Mouse (Mus musculus): ENCODE results near the gene Wdr3. TPM values are rescaled to one million over a fixed set of nuclear protein-coding genes. Genes with fewer than 3 reads are reported as not detected.
A peak's percentile ranks its signal among the peaks of the same experiment; 100 is the strongest.

Wdr3 gene
- 10 to 100 TPM; 20.7 to 24.7 TPM for total RNA-seq (2021)

DNA sequence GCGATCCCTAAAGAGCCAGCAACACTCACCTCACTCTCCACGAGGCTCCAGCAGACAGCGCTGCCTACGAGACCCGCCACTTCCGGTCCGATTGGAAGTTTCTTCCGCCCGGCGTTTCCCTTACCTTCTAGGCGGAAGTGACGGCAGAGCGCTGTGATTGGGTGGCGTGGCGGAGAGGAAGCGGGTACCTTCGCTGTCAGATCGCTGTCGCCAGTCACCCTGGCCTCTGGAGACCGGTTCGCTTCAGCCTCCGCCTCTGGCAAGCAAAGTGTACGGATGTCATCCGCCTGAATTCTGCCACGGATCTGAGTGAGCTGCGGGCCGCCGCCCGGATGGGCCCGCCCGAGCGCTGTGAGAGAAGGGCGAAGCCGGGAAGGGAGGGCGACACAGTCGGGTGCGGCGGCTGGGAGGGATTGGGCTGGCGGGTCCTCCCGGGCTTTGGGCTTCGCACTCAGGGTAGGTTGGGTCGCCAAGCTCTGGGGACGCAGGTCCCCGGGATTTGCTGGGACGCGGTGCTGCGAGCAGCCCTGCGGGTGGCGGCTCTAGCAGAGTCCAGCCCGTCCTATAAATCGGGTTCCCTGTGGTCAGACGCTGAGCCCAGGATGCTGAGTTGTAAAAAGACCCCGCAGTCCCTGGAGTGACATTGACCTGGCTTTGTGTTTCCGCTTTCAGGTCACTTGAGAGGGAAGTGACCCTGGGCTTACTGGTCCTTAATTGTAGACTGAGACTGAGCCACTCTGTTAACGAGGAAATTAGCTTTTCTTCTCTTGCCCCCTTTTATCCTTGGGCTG is at the start of gene Wdr3, which contains the start of gene Gdap2:
Gene Wdr3, minus strand, starts transcription at position 93 of the 791 bp plus-strand sequence.
Gene Gdap2, plus strand, starts transcription at position 67 of the 791 bp plus-strand sequence.
- peak; percentile 93 to 94 for DNase-seq

DNA sequence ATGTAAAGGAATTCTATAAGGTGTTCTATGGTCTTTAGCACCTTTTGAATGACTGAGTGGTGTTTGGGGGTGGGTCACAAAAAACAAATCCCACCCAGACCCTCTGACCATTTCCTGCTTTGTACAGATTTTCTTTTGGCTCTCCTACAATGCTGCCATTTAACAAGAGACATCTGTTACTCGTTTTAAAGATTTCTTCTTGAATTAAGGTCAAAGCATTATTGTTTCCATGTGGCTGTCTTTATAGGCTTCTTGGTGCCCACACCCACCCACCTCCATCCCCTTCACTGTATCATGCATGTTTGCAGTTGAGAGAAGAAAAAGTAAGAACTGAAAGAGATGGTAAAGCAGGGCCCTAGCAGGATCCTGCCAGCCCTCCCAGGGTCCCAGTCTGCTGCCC is 44.8 kb upstream of the Wdr3 start:
- no peak for DNase-seq

DNA sequence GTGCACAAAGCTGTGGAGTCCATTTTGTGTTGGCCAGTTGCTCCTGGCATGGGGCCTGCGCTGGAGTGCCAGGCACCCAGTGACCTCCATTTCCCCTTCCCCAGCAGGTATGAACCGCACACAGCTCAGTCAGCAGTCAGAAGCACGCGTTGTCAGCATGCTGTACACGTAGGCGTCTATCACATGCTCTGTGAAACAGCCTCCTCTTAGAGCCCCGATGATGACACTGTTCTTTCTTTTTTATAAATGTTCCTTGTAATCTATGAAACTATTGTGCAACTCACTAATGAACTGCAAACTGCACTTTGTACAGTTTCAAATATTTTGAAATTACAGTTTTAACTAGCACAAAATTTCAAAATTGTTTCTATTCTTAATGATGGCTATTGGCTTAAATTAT is 39.3 kb upstream of the Wdr3 start:
- DNase-seq, result peak; percentile 25 to 28

DNA sequence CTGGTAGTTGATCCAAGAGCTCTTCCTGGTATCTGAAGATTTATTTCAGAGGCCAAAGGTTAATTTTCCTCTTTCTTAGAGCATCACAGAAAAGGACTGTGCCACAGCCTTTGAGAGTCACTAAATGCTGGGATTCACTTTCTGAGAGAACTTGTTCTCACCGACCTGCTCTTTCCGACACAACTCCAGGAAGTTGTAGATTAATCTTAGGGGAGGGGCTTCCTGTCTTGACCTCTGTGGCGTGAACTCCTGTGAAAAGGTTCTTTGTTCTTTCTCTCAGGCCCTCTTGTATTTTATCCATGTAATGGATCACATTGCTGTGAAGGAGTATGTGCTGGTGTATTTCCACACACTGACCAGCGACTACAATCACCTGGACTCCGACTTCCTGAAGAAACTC is 32.0 kb upstream of the Wdr3 start:
- DNase-seq, result no peak

DNA sequence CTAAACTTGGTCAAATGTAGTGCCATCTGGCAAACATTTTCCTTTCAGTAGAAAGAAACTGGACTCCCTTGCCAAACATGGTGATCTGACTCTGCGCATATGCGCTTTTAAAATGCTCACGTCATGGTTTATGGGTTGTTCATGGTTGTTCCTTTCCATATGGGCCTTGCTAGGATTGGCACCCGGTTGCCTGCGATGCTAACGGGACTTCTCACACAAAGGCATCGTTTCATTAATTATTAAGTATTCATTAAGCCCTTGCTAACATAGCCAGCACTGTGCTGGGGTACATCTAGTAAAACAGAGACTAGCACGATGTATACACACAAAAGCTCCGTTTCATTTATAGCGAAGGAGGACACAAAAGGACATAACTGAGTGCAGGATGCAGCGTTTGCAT is 27.7 kb upstream of the Wdr3 start:
- DNase-seq, result no peak

DNA sequence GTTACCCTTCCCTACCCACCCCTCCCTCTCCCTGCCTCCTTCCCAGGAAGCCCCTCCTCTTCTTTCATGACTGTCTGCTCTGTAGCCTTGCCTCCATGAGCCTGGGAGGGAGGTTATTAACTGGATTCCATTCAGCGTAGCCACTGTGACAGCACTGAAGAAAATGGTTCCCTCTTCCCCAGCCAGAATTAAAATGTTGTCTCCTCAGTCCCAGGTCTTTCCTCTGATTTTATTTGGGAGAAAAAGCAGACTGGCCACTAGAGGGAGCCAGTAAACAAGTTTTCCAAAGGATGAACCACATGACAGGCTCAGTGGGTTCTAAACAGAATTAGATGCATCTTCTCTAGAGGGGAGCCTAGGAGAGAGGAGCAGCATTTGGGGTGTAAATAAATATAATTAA is 27.2 kb upstream of the Wdr3 start:
- peak; percentile 27 to 53 for DNase-seq

DNA sequence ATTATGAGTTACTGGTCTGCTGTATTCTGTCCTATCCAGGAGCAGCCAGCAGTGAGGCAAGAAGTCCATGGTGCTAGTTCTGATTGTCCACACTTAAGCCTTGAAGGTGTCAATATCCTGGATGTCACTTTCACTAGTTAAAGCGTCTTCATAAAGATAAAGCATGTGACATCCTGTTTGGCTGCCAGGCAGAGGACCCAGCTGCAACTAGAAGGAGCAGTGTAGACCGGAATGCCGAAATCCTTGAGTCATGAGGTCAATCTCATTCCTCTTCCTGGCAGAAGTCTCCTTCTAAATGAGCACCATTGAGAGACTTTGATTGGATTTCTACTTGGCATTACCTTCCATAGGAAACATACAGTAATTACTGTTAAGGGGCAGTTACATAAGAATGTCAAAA is 18.3 kb upstream of the Wdr3 start:
- no peak for DNase-seq

DNA sequence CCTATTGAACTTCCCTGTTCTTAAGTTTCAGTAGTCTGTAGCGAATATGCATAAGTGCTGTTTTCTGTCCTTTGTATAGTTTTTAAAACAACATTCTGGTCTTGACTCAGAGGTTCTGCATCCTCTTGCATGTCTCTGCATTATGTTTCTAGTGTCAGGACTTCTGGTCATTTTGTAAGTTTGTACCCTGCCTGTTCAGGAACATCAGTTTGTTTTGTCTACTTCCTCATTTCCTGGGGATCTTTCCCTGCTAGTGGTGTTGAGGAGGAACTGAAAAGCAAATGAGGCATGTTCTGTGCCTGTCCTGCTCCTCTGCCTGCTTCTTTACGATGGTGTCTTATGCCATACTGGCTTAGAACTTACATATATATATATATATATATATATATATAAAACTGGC is 13.8 kb upstream of the Wdr3 start:
- DNase-seq, result no peak

DNA sequence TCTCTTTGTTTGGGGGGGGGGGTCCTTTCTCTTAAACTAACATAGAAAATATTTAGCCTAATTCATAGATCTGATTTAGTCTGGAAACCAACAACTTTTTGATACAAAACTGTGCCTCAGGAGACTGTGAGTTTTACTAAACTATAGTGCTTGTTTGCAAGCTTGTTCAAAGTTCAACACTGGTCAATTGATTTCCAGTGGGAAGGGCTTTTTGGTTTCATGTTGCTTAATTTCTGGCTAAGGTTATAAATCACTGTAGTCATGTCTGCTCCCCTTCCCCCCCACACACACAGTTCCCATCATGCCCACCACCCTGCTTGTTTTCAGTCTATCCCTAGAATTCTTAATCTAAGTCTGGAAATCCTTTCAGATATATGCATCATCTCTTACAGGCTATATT is 2.8 kb upstream of the Wdr3 start:
- DNase-seq, result no peak

DNA sequence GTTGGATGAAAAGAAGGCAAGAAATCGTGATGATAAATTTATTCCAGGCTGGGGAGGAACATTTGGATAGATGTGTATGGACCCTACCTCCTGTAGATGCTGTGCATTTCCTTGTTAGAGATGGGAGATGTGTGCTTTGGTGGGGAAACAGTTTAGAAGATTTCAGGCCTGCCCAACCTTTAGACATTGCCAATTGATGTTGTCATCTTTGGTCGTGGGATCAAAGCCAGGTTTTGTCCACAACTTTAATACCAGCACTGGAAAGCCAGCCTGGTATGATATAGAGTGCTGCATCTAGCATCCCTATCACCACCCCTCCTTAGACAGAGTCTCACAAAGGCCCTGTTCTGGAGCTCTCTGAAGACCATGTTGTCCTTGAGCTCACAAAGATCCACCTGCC is 1.3 kb upstream of the Wdr3 start:
- no peak for DNase-seq

DNA sequence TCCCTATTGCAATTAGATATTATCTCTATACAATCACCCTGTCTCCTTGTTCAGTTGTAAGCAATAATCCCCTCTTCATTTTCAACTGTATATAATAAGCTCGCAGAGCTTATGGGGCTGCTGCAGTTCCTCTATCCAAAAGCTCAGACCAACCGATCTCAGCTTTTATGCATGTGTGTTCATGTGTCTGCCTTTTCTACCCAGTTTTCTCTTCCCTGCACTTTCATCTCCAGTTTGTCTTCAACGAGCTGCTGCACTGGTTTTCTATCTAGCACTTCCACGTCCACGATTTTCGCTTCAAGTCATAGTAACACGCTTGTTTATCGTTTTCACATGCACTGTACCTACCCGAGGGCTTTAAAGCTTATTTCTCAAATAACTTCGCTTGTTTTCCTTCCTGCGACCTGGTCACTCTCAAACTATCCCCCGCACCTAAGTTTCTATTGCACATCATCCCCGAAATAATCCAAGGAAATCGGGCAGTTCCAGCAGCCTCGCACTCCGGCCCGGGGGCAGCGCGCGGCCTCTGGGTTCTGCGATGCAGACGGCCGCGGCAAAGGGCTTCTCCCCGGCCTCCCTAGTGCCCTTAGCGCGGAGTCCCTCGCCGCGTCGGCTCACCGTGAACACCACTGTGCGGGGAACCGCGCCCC is 417 bp downstream of the Wdr3 start:
- no peak for DNase-seq

DNA sequence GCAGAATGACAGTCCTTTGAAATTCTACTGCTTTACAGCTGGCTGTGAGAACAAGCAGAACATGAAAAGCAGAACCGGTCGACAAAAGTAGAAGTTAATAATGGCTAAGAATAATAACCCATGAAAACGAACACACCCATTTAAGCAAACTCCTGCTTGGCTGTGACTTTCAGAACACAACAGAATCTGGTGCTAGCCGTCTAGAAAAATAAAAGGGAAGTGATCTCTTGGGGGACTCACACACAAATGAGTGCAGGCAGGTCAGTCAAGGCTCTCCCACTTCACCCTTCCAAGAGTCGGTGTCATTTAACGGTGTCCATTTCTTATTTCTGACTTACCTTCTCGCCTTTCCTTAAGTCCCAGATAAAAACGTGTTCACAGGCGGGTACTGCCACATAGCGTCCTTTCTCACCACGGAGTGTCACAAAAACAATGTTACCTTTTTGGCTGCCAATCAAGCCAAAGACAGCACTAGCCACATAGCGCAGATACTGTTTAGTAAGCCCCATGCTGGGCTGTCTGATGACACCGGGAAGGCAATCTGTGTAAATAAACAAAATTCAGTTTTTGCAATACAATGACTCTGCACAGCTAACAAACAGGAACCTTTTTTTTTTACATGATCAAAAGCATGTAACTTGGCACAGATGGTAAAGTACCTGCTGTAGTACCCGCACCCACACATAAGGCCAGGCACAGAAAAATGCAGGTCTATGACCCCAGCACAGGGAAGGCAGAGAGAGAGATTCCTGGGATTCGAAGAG is 1.3 kb downstream of the Wdr3 start:
- no peak for DNase-seq

DNA sequence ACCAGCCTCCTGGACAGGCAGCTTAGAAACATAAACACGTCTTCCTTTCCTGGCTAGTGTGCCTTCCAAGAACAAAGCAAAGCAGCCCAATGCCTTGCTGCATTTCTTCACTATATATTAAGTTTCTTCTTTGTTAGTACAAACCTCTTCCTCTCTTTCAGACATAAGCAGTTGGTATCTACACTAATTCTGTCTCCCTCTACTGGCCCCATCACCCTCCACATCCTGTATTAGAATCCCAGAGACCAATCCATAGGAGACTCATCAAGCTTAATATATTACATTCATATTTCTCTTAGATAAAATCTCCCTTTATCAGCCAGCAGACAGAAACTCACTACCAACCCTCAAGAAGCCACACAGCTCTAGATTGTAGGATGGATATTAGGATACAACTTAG is 39.8 kb downstream of the Wdr3 start:
- no peak for DNase-seq

DNA sequence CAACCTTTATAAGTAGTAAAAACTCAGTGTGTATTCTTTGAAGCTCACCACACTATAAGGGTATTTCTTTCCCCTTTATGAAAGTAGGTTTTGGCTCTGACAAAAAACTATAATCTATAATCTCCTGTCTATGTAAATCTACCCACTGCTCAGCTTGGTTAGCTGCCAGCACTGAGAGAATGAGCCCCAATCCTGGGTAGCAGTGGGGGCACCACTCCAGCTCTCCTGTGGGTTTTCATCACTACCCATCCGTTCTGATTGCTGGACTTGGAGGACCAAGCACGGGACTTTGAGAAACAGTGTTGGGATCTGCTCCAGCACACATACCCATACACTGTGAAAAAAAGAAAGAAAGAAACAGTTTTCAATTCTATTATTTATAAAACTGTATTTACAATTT is 40.2 kb downstream of the Wdr3 start:
- DNase-seq, result no peak

DNA sequence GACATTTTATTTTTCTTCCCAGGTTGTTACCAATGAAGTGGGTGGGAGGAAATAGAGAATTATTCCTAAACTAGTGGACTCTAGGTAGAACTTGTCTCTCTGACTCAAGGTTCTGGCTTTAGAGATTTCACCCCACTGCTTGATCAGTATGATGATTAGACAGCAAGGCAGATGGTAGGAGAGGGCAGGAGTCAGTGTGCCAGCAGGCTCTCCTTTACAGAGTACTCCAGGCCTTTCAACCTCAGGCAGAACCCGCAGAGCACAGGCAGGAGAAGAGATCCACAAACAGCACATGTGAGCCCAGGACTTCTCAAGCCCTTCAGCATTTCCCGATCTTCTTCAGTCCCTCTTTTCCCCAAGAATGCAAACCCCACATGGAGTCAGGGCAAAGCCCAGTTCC is 43.5 kb downstream of the Wdr3 start:
- DNase-seq, result no peak

DNA sequence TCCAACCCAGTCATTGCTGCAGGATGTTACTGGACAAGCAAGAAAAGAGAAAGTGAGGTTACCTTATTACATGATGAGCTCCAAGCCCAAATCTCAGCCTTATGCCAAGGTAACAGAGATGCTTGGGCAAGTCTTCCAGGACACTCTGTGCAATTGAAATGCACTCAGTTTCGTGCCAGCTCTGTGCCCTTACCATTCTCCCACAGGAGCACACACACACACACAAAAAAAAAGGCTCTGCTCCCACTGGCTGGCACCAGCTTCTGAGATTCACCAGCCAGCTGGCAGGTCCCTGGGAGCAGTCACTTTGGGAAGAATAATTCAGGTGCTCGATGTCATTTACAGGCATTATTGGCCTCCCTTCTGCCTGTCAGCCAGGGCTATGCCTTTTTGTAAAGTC is 55.5 kb downstream of the Wdr3 start:
- DNase-seq, result no peak

DNA sequence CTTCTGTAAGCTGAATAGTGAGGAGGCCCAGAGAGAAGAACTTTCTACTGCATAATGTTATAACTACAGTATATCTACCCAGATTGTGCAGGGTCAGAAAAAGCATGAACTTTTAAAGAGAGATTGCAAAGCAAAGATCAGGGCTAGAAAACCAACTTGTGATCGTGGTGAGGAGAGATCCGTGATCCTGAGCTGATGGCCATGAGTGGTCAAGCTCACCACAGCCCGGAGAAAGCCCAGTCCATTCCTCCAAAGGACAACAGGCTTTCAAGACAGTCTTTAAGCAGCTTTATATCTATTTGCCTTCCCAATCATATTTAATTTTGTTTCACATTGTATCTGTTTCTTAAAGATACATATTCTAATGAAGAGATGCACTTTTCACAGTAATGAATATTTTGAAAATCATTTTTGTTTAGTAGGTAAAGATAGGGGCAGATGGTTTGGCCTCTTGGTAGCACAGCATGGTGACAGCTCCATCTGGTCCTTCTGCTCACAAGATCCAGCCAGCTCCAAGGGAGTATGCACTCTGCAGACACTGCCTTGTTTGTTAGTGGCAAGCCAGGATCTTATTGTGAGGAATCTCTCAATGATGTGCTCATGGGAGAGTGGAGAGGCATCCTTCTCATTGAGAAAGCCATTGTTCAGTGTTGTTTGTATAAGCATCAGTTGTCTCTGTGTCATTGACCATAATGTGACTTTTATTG is 59.7 kb downstream of the Wdr3 start:
- DNase-seq, result peak; percentile 19 to 21

Other genes with a start within 250 kb of the Wdr3 start
- 10 to 100 TPM; 39.9 to 44.1 TPM for gene Gdap2, start within 50 bp of the Wdr3 start, total RNA-seq (2021)

Measured in layer of hippocampus, postnatal 36 days (tissue).